Mouse (Mus musculus) hindbrain, postnatal 0 days (tissue): ENCODE data around the gene Syne2. TPM values are rescaled to one million over a fixed set of nuclear protein-coding genes. Genes with fewer than 3 reads are reported as not detected.
A peak's percentile ranks its signal among the peaks of the same experiment; 100 is the strongest.

Experiments used
- ATAC-seq: fragments of 200-750 bp; cut with Nextera tagmentation; 2 replicates; pipeline ENCODE4 v1.8.0; 2017; ENCODE audit warnings: mild to moderate bottlenecking, moderate TSS enrichment, moderate library complexity
- DNase-seq: peaks from one replicate; pipeline ENCODE4 v3.0.0-alpha.2; 2015; ENCODE audit warnings: low spot score
- H3K27ac ChIP-seq: fragments of 300-500 bp; sonication (generic); 2 replicates; pipeline ENCODE4 v1.5.1; 2014; ENCODE audit warnings: mild to moderate bottlenecking
- H3K27me3 ChIP-seq: fragments of 300-500 bp; sonication (generic); 2 replicates; pipeline ENCODE4 v1.6.1; 2014; ENCODE audit warnings: low read length, mixed read lengths; ENCODE audit not compliant: insufficient read depth
- H3K36me3 ChIP-seq: fragments of 300-500 bp; sonication (generic); 2 replicates; pipeline ENCODE4 v1.6.1; 2014; ENCODE audit warnings: low read length, mixed read lengths; ENCODE audit not compliant: insufficient read depth
- H3K4me1 ChIP-seq: fragments of 300-500 bp; sonication (generic); 2 replicates; pipeline ENCODE4 v1.6.1; 2014; ENCODE audit warnings: antibody characterized with exemption, low read length, mixed read lengths; ENCODE audit not compliant: insufficient read depth
- H3K4me2 ChIP-seq: fragments of 300-500 bp; sonication (generic); 2 replicates; pipeline ENCODE4 v1.6.1; 2014; ENCODE audit warnings: low read depth, mild to moderate bottlenecking, low read length, moderate library complexity, mixed read lengths
- H3K4me3 ChIP-seq: fragments of 300-500 bp; sonication (generic); 2 replicates; pipeline ENCODE4 v1.5.1; 2014; ENCODE audit warnings: low read length
- H3K9ac ChIP-seq: fragments of 300-500 bp; sonication (generic); replicated peaks from 2 replicates; pipeline ENCODE4 v1.6.1; 2014; ENCODE audit warnings: mild to moderate bottlenecking, low read length, moderate library complexity, mixed read lengths
- H3K9me3 ChIP-seq: fragments of 300-500 bp; sonication (generic); 2 replicates; pipeline ENCODE4 v1.6.1; 2016; ENCODE audit warnings: low read length, mixed read lengths
- CTCF ChIP-seq: IDR thresholded peaks from 2 replicates; pipeline ENCODE4 v1.5.1; 2016; ENCODE audit warnings: antibody characterized with exemption, control low read depth, low read depth
- WGBS: fragments of 180-500 bp; shearing (Covaris S2); extraction: QIAGEN DNeasy Blood & Tissue Kit; methylation state at CpG from one replicate; pipeline ENCODE4 v1.1.7; 2014; 5-methylcytosine and 5-hydroxymethylcytosine counted together
- polyA plus RNA-seq: library from polyadenylated mRNA; unstranded; fragments of >200 nt; fragmentation: Nextera tagmentation; extraction: Ambion mirVana; gene quantifications from 2 replicates; pipeline ENCODE4 v1.2.1, GENCODE M21; 2015
- total RNA-seq: library from RNA; depleted of rRNA; stranded (reverse); fragments of >200 nt; gene quantifications from 2 replicates; pipeline ENCODE4 v1.2.3, GENCODE M21; 2014

Syne2 gene
- total and polyA plus RNA-seq, 2 experiments from 2014 or later = 26.1 to 39.3 TPM

GRCm38 (mm10) chr12:75881554-75881953 is 63.6 kb downstream of the Syne2 start:
- no peak overlapping the region for H3K27ac ChIP-seq
- no peak overlapping the region for H3K9ac ChIP-seq
- no peaks in the 10 kb centered on the region for H3K36me3 ChIP-seq
- ATAC-seq (no peak), DNase-seq (no peak)
- H3K27me3 ChIP-seq = no peaks in the 10 kb centered on the region
- 52% methylated on average over 4 of the region's 4 CpGs for WGBS
- H3K4me1 ChIP-seq = no peaks in the 10 kb centered on the region
- no peaks in the 10 kb centered on the region for H3K9me3 ChIP-seq
- H3K4me2 ChIP-seq = no peak overlapping the region
- TF ChIP-seq CTCF = no peak
- H3K4me3 ChIP-seq = no peak overlapping the region

GRCm38 (mm10) chr12:75886161-75886560 is 68.2 kb downstream of the Syne2 start:
- DNase-seq (no peak), ATAC-seq (no peak)
- Histone ChIP-seq H3K9ac (no peak overlapping the region), H3K4me3 (no peak overlapping the region), H3K36me3 (no peaks in the 10 kb centered on the region; the same call in 1 of the 2 replicates), H3K4me1 (no peaks in the 10 kb centered on the region), H3K27ac (no peak overlapping the region), H3K4me2 (no peak overlapping the region), H3K27me3 (no peaks in the 10 kb centered on the region), H3K9me3 (no peaks in the 10 kb centered on the region)
- 78% methylated on average over 7 of the region's 7 CpGs for WGBS
- no peak for TF ChIP-seq CTCF

GRCm38 (mm10) chr12:75886946-75887345 is 69.0 kb downstream of the Syne2 start:
- no peaks in the 10 kb centered on the region; the same call in 1 of the 2 replicates for H3K36me3 ChIP-seq
- no peak for ATAC-seq
- 95% methylated on average over 2 of the region's 2 CpGs for WGBS

GRCm38 (mm10) chr12:75888721-75889120 is 70.8 kb downstream of the Syne2 start:
- Histone ChIP-seq H3K27me3 (no peaks in the 10 kb centered on the region), H3K36me3 (no peaks in the 10 kb centered on the region; the same call in 1 of the 2 replicates), H3K4me1 (no peaks in the 10 kb centered on the region), H3K4me2 (no peak overlapping the region), H3K4me3 (no peak overlapping the region), H3K9ac (no peak overlapping the region), H3K27ac (no peak overlapping the region), H3K9me3 (no peaks in the 10 kb centered on the region)
- DNase-seq (no peak), ATAC-seq (no peak)
- no peak for TF ChIP-seq CTCF
- WGBS = 95% methylated on average over 12 of the region's 12 CpGs

More at GRCm38 (mm10) chr12:75886946-75887345, 69.0 kb downstream of the Syne2 start:
- no peaks in the 10 kb centered on the region for H3K9me3 ChIP-seq
- H3K4me3 ChIP-seq = no peak overlapping the region
- no peak overlapping the region for H3K4me2 ChIP-seq
- DNase-seq = no peak
- no peak overlapping the region for H3K27ac ChIP-seq
- no peaks in the 10 kb centered on the region for H3K27me3 ChIP-seq
- H3K4me1 ChIP-seq = no peaks in the 10 kb centered on the region
- no peak for TF ChIP-seq CTCF
- no peak overlapping the region for H3K9ac ChIP-seq

- DNase-seq (no peak), ATAC-seq (no peak)
- H3K27ac ChIP-seq = no peak overlapping the region
- no peak overlapping the region for H3K4me3 ChIP-seq
- no peaks in the 10 kb centered on the region for H3K27me3 ChIP-seq
- WGBS = 91% methylated on average over 5 of the region's 5 CpGs
- no peak overlapping the region for H3K9ac ChIP-seq
- no peak overlapping the region for H3K4me2 ChIP-seq
- H3K4me1 ChIP-seq = no peaks in the 10 kb centered on the region
- H3K9me3 ChIP-seq = no peaks in the 10 kb centered on the region
- H3K36me3 ChIP-seq = no peaks in the 10 kb centered on the region; the same call in 1 of the 2 replicates
- no peak for TF ChIP-seq CTCF
Observed at GRCm38 (mm10) chr12:75891206-75891605, 73.3 kb downstream of the Syne2 start.

- ATAC-seq (no peak), DNase-seq (peak; percentile 31)
- H3K9me3 ChIP-seq = no peaks in the 10 kb centered on the region
- 81% methylated on average over 5 of the region's 5 CpGs for WGBS
- no peak overlapping the region for H3K27ac ChIP-seq
- H3K36me3 ChIP-seq = no peaks in the 10 kb centered on the region; the same call in 1 of the 2 replicates
- peak; percentile 49 for TF ChIP-seq CTCF
- H3K9ac ChIP-seq = no peak overlapping the region
- no peak overlapping the region for H3K4me3 ChIP-seq
- no peaks in the 10 kb centered on the region for H3K27me3 ChIP-seq
- no peak overlapping the region for H3K4me2 ChIP-seq
- H3K4me1 ChIP-seq = no peaks in the 10 kb centered on the region
Observed at GRCm38 (mm10) chr12:75893392-75893791, 75.5 kb downstream of the Syne2 start.

GRCm38 (mm10) chr12:75894316-75894997 is 76.5 kb downstream of the Syne2 start:
- Histone ChIP-seq H3K4me1 (no peaks in the 10 kb centered on the region), H3K4me3 (no peak overlapping the region), H3K9ac (no peak overlapping the region), H3K27ac (no peak overlapping the region), H3K36me3 (no peaks in the 10 kb centered on the region; the same call in 1 of the 2 replicates), H3K9me3 (no peaks in the 10 kb centered on the region), H3K4me2 (no peak overlapping the region), H3K27me3 (no peaks in the 10 kb centered on the region)
- ATAC-seq = 0 out of 2 replicates have a peak, but pooled peaks have one; percentile 62
- DNase-seq = no peak
- 73% methylated on average over 9 of the region's 9 CpGs for WGBS
- peak; percentile 49 for TF ChIP-seq CTCF
